Mouse (Mus musculus) lung, embryonic 16.5 days (tissue): ENCODE measurements around the gene Dusp7. TPM values are rescaled to one million over a fixed set of nuclear protein-coding genes. Genes with fewer than 3 reads are reported as not detected.

Experiments
- ATAC-seq: fragments of 200-750 bp; cut with Nextera tagmentation; 2 replicates; pipeline ENCODE4 v1.8.0; 2017; ENCODE audit warnings: low read depth, mild to moderate bottlenecking, moderate library complexity
- H3K27ac ChIP-seq: fragments of 300-500 bp; sonication (generic); 2 replicates; pipeline ENCODE4 v1.5.1; 2014; ENCODE audit warnings: mild to moderate bottlenecking, control low read depth, low read length
- H3K27me3 ChIP-seq: fragments of 300-500 bp; sonication (generic); 2 replicates; pipeline ENCODE4 v1.6.1; 2014; ENCODE audit warnings: low read depth, low read length, mixed read lengths; ENCODE audit not compliant: control insufficient read depth, insufficient read depth
- H3K36me3 ChIP-seq: fragments of 300-500 bp; sonication (generic); 2 replicates; pipeline ENCODE4 v1.6.1; 2014; ENCODE audit warnings: low read length; ENCODE audit not compliant: control insufficient read depth, insufficient read depth
- H3K4me1 ChIP-seq: fragments of 300-500 bp; sonication (generic); replicated peaks from 2 replicates; pipeline ENCODE4 v1.6.1; 2014; ENCODE audit warnings: low read length, mixed read lengths; ENCODE audit not compliant: control insufficient read depth, insufficient read depth
- H3K4me2 ChIP-seq: fragments of 300-500 bp; sonication (generic); 2 replicates; pipeline ENCODE4 v1.6.1; 2014; ENCODE audit warnings: low read depth, low read length, control low read depth
- H3K4me3 ChIP-seq: fragments of 300-500 bp; sonication (generic); 2 replicates; pipeline ENCODE4 v1.5.1; 2014; ENCODE audit warnings: mild to moderate bottlenecking, low read length, control low read depth
- H3K9ac ChIP-seq: fragments of 300-500 bp; sonication (generic); 2 replicates; pipeline ENCODE4 v1.6.1; 2014; ENCODE audit warnings: low read length, control low read depth
- H3K9me3 ChIP-seq: fragments of 300-500 bp; sonication (generic); 2 replicates; pipeline ENCODE4 v1.6.1; 2016; ENCODE audit warnings: low read length; ENCODE audit not compliant: control insufficient read depth
- WGBS: fragments of 180-500 bp; shearing (Covaris S2); extraction: QIAGEN DNeasy Blood & Tissue Kit; methylation state at CpG from one replicate; pipeline ENCODE4 v1.1.7; 2014; 5-methylcytosine and 5-hydroxymethylcytosine counted together
- polyA plus RNA-seq: library from polyadenylated mRNA; unstranded; fragments of >200 nt; fragmentation: Nextera tagmentation; extraction: Ambion mirVana; gene quantifications from 2 replicates; pipeline ENCODE4 v1.2.1, GENCODE M21; 2015

Gene Dusp7
- polyA plus RNA-seq, 1 experiment from 2014 or later = 12.9 TPM

GRCm38 (mm10) chr9:106349075-106349474 lies 19.4 kb upstream of the Dusp7 start:
- Histone ChIP-seq H3K4me1 (peaks cover 12% of the 10 kb centered on the region), H3K27ac (no peak overlapping the region), H3K9me3 (no peaks in the 10 kb centered on the region), H3K9ac (0 out of 2 replicates have a peak overlapping the region, but pooled peaks have one; percentile 21), H3K4me3 (no peak overlapping the region), H3K4me2 (no peak overlapping the region), H3K27me3 (no peaks in the 10 kb centered on the region), H3K36me3 (no peaks in the 10 kb centered on the region)
- 37% methylated on average over 2 of the region's 2 CpGs for WGBS
- peak; percentile 57 for ATAC-seq

GRCm38 (mm10) chr9:106351178-106351577 lies 17.3 kb upstream of the Dusp7 start:
- H3K27ac ChIP-seq = no peak overlapping the region
- H3K4me1 ChIP-seq = peaks cover 14% of the 10 kb centered on the region
- H3K4me3 ChIP-seq = no peak overlapping the region
- H3K27me3 ChIP-seq = no peaks in the 10 kb centered on the region
- H3K9ac ChIP-seq = no peak overlapping the region
- H3K9me3 ChIP-seq = no peaks in the 10 kb centered on the region
- H3K4me2 ChIP-seq = no peak overlapping the region
- H3K36me3 ChIP-seq = no peaks in the 10 kb centered on the region
- WGBS = 64% methylated on average over 6 of the region's 6 CpGs
- no peak for ATAC-seq

- no peaks in the 10 kb centered on the region for H3K36me3 ChIP-seq
- H3K4me3 ChIP-seq = no peak overlapping the region
- H3K27ac ChIP-seq = no peak overlapping the region
- ATAC-seq = no peak
- no peak overlapping the region for H3K4me2 ChIP-seq
- H3K9ac ChIP-seq = no peak overlapping the region
- WGBS = 26% methylated on average over 6 of the region's 6 CpGs
- H3K9me3 ChIP-seq = no peaks in the 10 kb centered on the region
- H3K4me1 ChIP-seq = peaks cover 17% of the 10 kb centered on the region
- H3K27me3 ChIP-seq = no peaks in the 10 kb centered on the region
Observed at GRCm38 (mm10) chr9:106353779-106354178, 14.7 kb upstream of the Dusp7 start.

DNA sequence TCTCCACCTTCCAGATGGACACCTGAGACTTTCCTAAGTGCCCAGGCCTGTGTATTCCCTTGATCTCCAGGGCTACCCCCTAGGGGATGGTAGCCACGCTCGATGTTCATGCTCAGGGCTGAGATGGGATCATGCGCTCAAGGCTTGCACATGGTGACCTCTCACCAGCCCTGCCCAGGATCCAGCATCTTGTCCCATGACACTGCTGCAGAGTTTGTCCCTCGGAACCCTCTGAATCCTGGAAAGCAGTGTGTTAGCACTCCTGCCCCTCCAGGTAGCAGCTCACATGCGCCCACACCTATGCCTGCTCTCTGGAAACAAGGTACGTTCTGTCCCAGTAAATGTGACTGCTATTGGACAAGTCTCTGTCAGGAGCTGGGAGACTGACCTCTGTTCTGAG lies 13.6 kb upstream of the Dusp7 start:
- Histone ChIP-seq H3K4me1 (peaks cover 14% of the 10 kb centered on the region), H3K27ac (no peak overlapping the region)

GRCm38 (mm10) chr9:106355217-106355974 lies 13.0 kb upstream of the Dusp7 start:
- H3K4me2 ChIP-seq = no peak overlapping the region
- no peak for ATAC-seq
- no peaks in the 10 kb centered on the region for H3K27me3 ChIP-seq
- H3K27ac ChIP-seq = no peak overlapping the region
- no peaks in the 10 kb centered on the region for H3K9me3 ChIP-seq
- H3K4me1 ChIP-seq = peaks cover 14% of the 10 kb centered on the region
- no peak overlapping the region for H3K9ac ChIP-seq
- H3K4me3 ChIP-seq = no peak overlapping the region
- H3K36me3 ChIP-seq = no peaks in the 10 kb centered on the region
- 74% methylated on average over 10 of the region's 10 CpGs for WGBS

More for the DNA sequence above, 13.6 kb upstream of the Dusp7 start:
- Histone ChIP-seq H3K27me3 (no peaks in the 10 kb centered on the region), H3K9ac (no peak overlapping the region), H3K36me3 (no peaks in the 10 kb centered on the region), H3K9me3 (no peaks in the 10 kb centered on the region), H3K4me3 (no peak overlapping the region), H3K4me2 (no peak overlapping the region)
- ATAC-seq = no peak
- WGBS = 87% methylated on average over 6 of the region's 6 CpGs

GRCm38 (mm10) chr9:106355975-106356286 lies 12.5 kb upstream of the Dusp7 start:
- H3K9ac ChIP-seq = no peak overlapping the region
- peaks cover 14% of the 10 kb centered on the region for H3K4me1 ChIP-seq
- H3K9me3 ChIP-seq = no peaks in the 10 kb centered on the region
- no peak overlapping the region for H3K4me2 ChIP-seq
- no peak overlapping the region for H3K4me3 ChIP-seq
- no peaks in the 10 kb centered on the region for H3K36me3 ChIP-seq
- H3K27me3 ChIP-seq = no peaks in the 10 kb centered on the region
- ATAC-seq = no peak
- peak overlapping the region; percentile 33; the same call in 1 of the 2 replicates for H3K27ac ChIP-seq

DNA sequence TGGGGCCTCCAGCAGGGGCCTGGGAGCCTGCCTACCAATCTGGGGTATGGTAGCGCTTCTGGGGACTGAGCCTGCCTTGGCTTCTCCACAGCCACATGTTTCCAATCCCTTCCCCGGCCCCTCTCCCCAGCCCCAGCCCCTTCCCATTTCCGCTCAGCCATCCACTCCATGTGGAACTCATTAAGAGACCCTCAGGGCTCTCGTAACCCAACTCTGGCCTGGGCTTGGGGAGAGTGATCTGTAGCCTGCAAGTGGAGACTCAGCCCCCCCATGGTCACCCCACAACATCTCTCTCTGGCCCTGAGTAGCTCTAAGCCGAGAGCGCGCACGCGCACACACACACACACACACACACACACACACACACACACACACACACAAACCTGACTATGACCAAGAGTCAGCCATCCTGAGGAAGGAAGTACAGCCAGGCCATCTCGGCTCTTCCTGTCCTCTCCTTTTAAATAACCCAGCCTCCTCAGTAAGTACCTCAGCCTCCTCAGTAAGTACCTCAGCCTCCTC lies 12.0 kb upstream of the Dusp7 start:
- no peak overlapping the region for H3K4me3 ChIP-seq
- peaks cover 14% of the 10 kb centered on the region for H3K4me1 ChIP-seq
- peak; percentile 35 for ATAC-seq
- no peaks in the 10 kb centered on the region for H3K36me3 ChIP-seq
- 62% methylated on average over 7 of the region's 10 CpGs for WGBS
- H3K4me2 ChIP-seq = no peak overlapping the region
- peak overlapping the region; percentile 33; the same call in 1 of the 2 replicates for H3K27ac ChIP-seq
- H3K27me3 ChIP-seq = no peaks in the 10 kb centered on the region
- no peak overlapping the region for H3K9ac ChIP-seq
- H3K9me3 ChIP-seq = no peaks in the 10 kb centered on the region

DNA sequence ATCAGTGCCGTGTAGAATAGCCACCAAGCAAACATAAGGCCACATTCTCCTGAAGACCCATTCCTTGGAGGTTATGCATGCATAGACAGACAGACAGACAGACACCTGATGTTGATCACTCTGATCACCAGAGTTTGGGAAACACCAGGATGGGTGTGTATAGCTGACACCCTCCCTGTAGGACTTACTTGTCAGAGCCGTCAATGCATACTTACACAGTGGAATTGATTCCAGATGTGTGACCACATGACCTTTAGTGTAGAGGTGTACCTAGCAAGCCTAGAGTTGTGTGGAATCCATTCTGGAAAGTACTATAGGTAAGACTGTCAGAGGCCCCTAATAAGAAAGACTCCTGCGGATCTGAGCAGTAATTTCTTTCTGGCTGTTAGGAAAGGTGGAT lies 11.3 kb upstream of the Dusp7 start:
- H3K9me3 ChIP-seq = no peaks in the 10 kb centered on the region
- no peak overlapping the region for H3K4me3 ChIP-seq
- 68% methylated on average over 3 of the region's 3 CpGs for WGBS
- ATAC-seq = no peak
- no peaks in the 10 kb centered on the region for H3K36me3 ChIP-seq
- H3K27ac ChIP-seq = no peak overlapping the region
- H3K4me2 ChIP-seq = no peak overlapping the region
- peaks cover 14% of the 10 kb centered on the region for H3K4me1 ChIP-seq
- no peak overlapping the region for H3K9ac ChIP-seq
- H3K27me3 ChIP-seq = no peaks in the 10 kb centered on the region

DNA sequence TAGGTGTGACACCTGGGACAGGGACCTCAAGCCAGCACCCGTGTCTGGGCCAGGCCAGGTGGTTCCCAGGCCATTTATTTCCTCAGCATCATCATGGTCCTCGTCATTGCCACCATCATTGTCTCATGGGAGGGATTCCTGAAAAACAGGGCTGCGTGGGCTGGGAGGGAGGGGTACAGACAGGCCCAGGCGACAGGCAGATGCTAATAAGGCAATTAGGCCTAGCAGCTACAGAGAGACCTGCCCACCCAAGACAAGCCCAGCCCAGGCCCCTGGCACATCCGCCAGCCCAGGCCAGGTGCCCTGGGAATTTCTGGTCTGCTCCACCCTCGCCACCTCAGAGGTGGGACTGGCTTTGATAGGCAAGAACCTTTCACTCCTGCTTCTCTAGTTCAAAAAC lies 9.1 kb upstream of the Dusp7 start:
- no peak overlapping the region for H3K9ac ChIP-seq
- no peaks in the 10 kb centered on the region for H3K36me3 ChIP-seq
- H3K4me3 ChIP-seq = no peak overlapping the region
- no peak overlapping the region for H3K27ac ChIP-seq
- ATAC-seq = no peak
- WGBS = 75% methylated on average over 6 of the region's 6 CpGs
- peaks cover 10% of the 10 kb centered on the region for H3K4me1 ChIP-seq
- no peak overlapping the region for H3K4me2 ChIP-seq
- H3K27me3 ChIP-seq = no peaks in the 10 kb centered on the region
- no peaks in the 10 kb centered on the region for H3K9me3 ChIP-seq
